Mouse (Mus musculus) olfactory bulb, adult 2 months (tissue): ENCODE measurements around the gene Lmo1.

Experiments used
- CTCF ChIP-seq: fragments of 200-500 bp; IDR thresholded peaks from 2 replicates; pipeline ENCODE4 v1.5.1; 2012; ENCODE audit warnings: low read depth, mild to moderate bottlenecking, low read length, moderate library complexity; ENCODE audit not compliant: insufficient read depth
- POLR2A ChIP-seq: fragments of 200-500 bp; IDR thresholded peaks from 2 replicates; pipeline ENCODE4 v1.6.1; 2012; ENCODE audit warnings: mild to moderate bottlenecking, low read depth, low read length, moderate library complexity; ENCODE audit not compliant: insufficient read depth

GRCm38 (mm10) chr7:109185975-109186374 is 11.0 kb upstream of the Lmo1 start:
- TF ChIP-seq CTCF (no peak), POLR2A (no peak)
